ENCODE assay signal across 9 mouse cellular contexts in the genomic region with DNA sequence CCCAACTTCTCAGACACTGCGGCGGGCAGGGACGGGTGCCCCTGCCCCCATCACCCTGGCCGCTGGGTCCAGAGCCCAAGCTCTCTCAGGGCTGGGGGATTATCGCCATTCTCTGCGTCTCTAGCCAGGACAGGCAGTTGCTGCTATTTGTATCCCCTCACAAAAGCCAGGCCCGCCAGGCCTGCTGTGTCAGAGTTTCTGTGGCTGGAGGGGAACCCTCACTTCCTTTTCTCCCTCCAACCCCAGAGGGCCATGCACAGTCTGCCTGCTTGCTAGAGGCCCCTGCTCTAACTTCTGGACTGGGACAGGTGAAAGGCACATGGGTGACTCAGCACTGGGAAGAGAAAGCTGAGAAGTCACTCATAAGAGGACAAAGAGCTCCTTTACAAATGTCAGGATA. TPM values are rescaled to one million over a fixed set of nuclear protein-coding genes. Genes with fewer than 3 reads are reported as not detected.
DNase-seq lines count a peak whose midpoint lies in the region; ATAC-seq and TF ChIP-seq lines count a peak whose summit lies in the region.
"Had no signal": no experiment of that assay in that cellular context is flagged by ENCODE, and none has a peak within 500 bp of the region (broad histone marks: within the 10 kb centered on the region; RNA-seq: fewer than 3 reads in every experiment).

No protein-coding gene starts in this region.

- no peak overlapping the region for H3K9ac ChIP-seq in hindbrain, postnatal 0 days (replicated peaks; ENCODE audit: low read length)
- peak overlapping the region; percentile 44; the same call in 1 of the 2 replicates for H3K9ac ChIP-seq in ES-E14 (ENCODE audit: insufficient read depth, low read depth, low read length, poor library complexity, severe bottlenecking)
- 0 out of 2 replicates have a peak overlapping the region, but pooled peaks have one; percentile 13 for H3K9ac ChIP-seq in hindbrain, embryonic 13.5 days

- no peak for TF ChIP-seq CTCF in hindbrain, postnatal 0 days (IDR thresholded peaks at IDR 0.05; ENCODE audit: low read depth)

- peaks cover 74% of the 10 kb centered on the region for H3K27me3 ChIP-seq in hindbrain, embryonic 10.5 days (ENCODE audit: insufficient read depth, poor library complexity, severe bottlenecking)
- peaks cover 49% of the 10 kb centered on the region for H3K27me3 ChIP-seq in hindbrain, postnatal 0 days (ENCODE audit: insufficient read depth, low read length)
- peaks cover 77% of the 10 kb centered on the region for H3K27me3 ChIP-seq in hindbrain, embryonic 13.5 days
- peaks cover 90% of the 10 kb centered on the region for H3K27me3 ChIP-seq in megakaryocyte, embryonic 14.5 days (replicated peaks)

- H3K4me2 ChIP-seq in hindbrain, postnatal 0 days (ENCODE audit: low read depth, low read length), result no peak overlapping the region
- H3K4me2 ChIP-seq in hindbrain, embryonic 13.5 days, result peak overlapping the region; percentile 25; the same call in 1 of the 2 replicates

- no peaks in the 10 kb centered on the region for H3K36me3 ChIP-seq in hindbrain, embryonic 10.5 days
- H3K36me3 ChIP-seq in hindbrain, postnatal 0 days (ENCODE audit: insufficient read depth, low read length), result no peaks in the 10 kb centered on the region
- H3K36me3 ChIP-seq in ES-E14 (ENCODE audit: control insufficient read depth, insufficient read depth, low read length, poor library complexity, severe bottlenecking), result no peaks in the 10 kb centered on the region
- no peaks in the 10 kb centered on the region for H3K36me3 ChIP-seq in hindbrain, embryonic 13.5 days
- H3K36me3 ChIP-seq in megakaryocyte, embryonic 14.5 days (replicated peaks; ENCODE audit: low read length), result no peaks in the 10 kb centered on the region

- WGBS in hindbrain, embryonic 10.5 days, result 3% methylated on average over 7 of the region's 7 CpGs
- 13% methylated on average over 7 of the region's 7 CpGs for WGBS in hindbrain, postnatal 0 days
- WGBS in hindbrain, embryonic 13.5 days, result 4% methylated on average over 7 of the region's 7 CpGs

- H3K27ac ChIP-seq in hindbrain, embryonic 10.5 days, result peak overlapping the region; percentile 36
- H3K27ac ChIP-seq in hindbrain, postnatal 0 days, result no peak overlapping the region
- H3K27ac ChIP-seq in ES-E14 (ENCODE audit: insufficient read depth, low read depth, low read length, poor library complexity, severe bottlenecking), result no peak overlapping the region; the same call in 1 of the 2 replicates
- no peak overlapping the region for H3K27ac ChIP-seq in hindbrain, embryonic 13.5 days

- H3K4me3 ChIP-seq in hindbrain, embryonic 10.5 days, result peak overlapping the region; percentile 36
- H3K4me3 ChIP-seq in hindbrain, postnatal 0 days (ENCODE audit: low read length), result no peak overlapping the region
- peak overlapping the region; percentile 34 to 55 for H3K4me3 ChIP-seq in ES-E14 (ENCODE audit: insufficient read depth in 1 of 2, low read depth in 1 of 2, low read length in 2 of 2, poor library complexity in 1 of 2, severe bottlenecking in 1 of 2)
- no peak overlapping the region for H3K4me3 ChIP-seq in hindbrain, embryonic 13.5 days
- H3K4me3 ChIP-seq in megakaryocyte, embryonic 14.5 days (replicated peaks), result peak overlapping the region; percentile 50

- ATAC-seq in hindbrain, postnatal 0 days, result no peak
- no peak for ATAC-seq in hindbrain, embryonic 13.5 days (ENCODE audit: low FRiP score)

- H3K9me3 ChIP-seq in hindbrain, embryonic 10.5 days, result no peaks in the 10 kb centered on the region
- no peaks in the 10 kb centered on the region for H3K9me3 ChIP-seq in hindbrain, postnatal 0 days (ENCODE audit: low read length)
- H3K9me3 ChIP-seq in ES-E14 (ENCODE audit: control insufficient read depth, insufficient read depth, low read depth, low read length), result no peaks in the 10 kb centered on the region
- H3K9me3 ChIP-seq in hindbrain, embryonic 13.5 days, result no peaks in the 10 kb centered on the region
- no peaks in the 10 kb centered on the region for H3K9me3 ChIP-seq in megakaryocyte, embryonic 14.5 days

- DNase-seq in hindbrain, embryonic 10.5 days (ENCODE audit: low spot score), result peak; percentile 21
- no peak for DNase-seq in hindbrain, postnatal 0 days (ENCODE audit: low spot score)
- DNase-seq in ES-E14 (ENCODE audit: low read depth, low spot score), result no peak
- no peak for DNase-seq in adrenal gland, postnatal 10 days
- no peak for DNase-seq in testis, postnatal 14 days (ENCODE audit: low spot score)
- DNase-seq in ovary, postnatal 14 days (ENCODE audit: low spot score), result no peak

- peaks cover 65% of the 10 kb centered on the region for H3K4me1 ChIP-seq in hindbrain, embryonic 10.5 days (replicated peaks)
- no peaks in the 10 kb centered on the region for H3K4me1 ChIP-seq in hindbrain, postnatal 0 days (ENCODE audit: insufficient read depth, low read length)
- peaks cover 2 to 17% of the 10 kb centered on the region in 2 experiments; a peak in 2 of 4 replicates for H3K4me1 ChIP-seq in ES-E14 (ENCODE audit: control insufficient read depth in 2 of 2, insufficient read depth in 2 of 2, low read length in 2 of 2, poor library complexity in 1 of 2)
- peaks cover 41% of the 10 kb centered on the region for H3K4me1 ChIP-seq in hindbrain, embryonic 13.5 days (replicated peaks)
- peaks cover 62% of the 10 kb centered on the region for H3K4me1 ChIP-seq in megakaryocyte, embryonic 14.5 days

- in situ Hi-C loops in ES-E14 (cut with MboI; ENCODE audit: low sequenced_read_pairs in 2 of 2, unreplicated experiment in 2 of 2), result no loop called here

TF ChIP-seq in ES-E14, 5 proteins besides CTCF, POLR2A, EP300 and RAD21:
- 0 out of 2 replicates have a peak, but pooled peaks have one; percentile 4 for TF ChIP-seq MAFK (IDR thresholded peaks at IDR 0.05; ENCODE audit: insufficient read depth, low read depth, low read length)
- TF ChIP-seq CHD2 (IDR thresholded peaks at IDR 0.05; ENCODE audit: low read depth, low read length), result no peak
- no peak for TF ChIP-seq HCFC1 (IDR thresholded peaks at IDR 0.05; ENCODE audit: borderline replicate concordance, insufficient read depth, low read length)

RNA-seq across cellular contexts. Expression of a gene that starts 4.1 kb away (rescaled TPM):
- 14.8 and 17.4 TPM in 2 replicates for polyA plus RNA-seq in hindbrain, embryonic 10.5 days (2016; fragmentation: Nextera tagmentation; extraction: Ambion mirVana)
- 0.36 and 13.6 TPM in 2 replicates for total RNA-seq in hindbrain, postnatal 0 days (2014; rRNA removed)
- 0.74 and 0.95 TPM in 2 replicates for polyA plus RNA-seq in hindbrain, postnatal 0 days (2015; fragmentation: Nextera tagmentation; extraction: Ambion mirVana)
- 3.3 and 4.2 TPM in 2 replicates for total RNA-seq in ES-E14 (2012; rRNA removed)
- polyA plus RNA-seq in hindbrain, embryonic 13.5 days (2015; fragmentation: Nextera tagmentation; extraction: Ambion mirVana), result 2.5 and 4.1 TPM in 2 replicates
- polyA plus RNA-seq in megakaryocyte, embryonic 14.5 days (2012; ENCODE audit: insufficient read depth, low replicate concordance), result 1.2 TPM in 1 of 2 replicates, not detected in the other
- total RNA-seq in adrenal gland, postnatal 10 days (2021), result 1 to 10 TPM; 5.2 to 6.0 TPM
- total RNA-seq: MEL had no signal

RNA-seq across cellular contexts. Expression of a gene that starts 26.1 kb away (rescaled TPM):
- polyA plus RNA-seq in hindbrain, embryonic 10.5 days (2016; fragmentation: Nextera tagmentation; extraction: Ambion mirVana), result 76.8 and 86.1 TPM in 2 replicates
- 22.5 and 26.0 TPM in 2 replicates for total RNA-seq in hindbrain, postnatal 0 days (2014; rRNA removed)
- 70.2 and 77.6 TPM in 2 replicates for polyA plus RNA-seq in hindbrain, postnatal 0 days (2015; fragmentation: Nextera tagmentation; extraction: Ambion mirVana)
- total RNA-seq in ES-E14 (2012; rRNA removed), result 66.0 and 77.8 TPM in 2 replicates
- 90.6 and 95.9 TPM in 2 replicates for polyA plus RNA-seq in hindbrain, embryonic 13.5 days (2015; fragmentation: Nextera tagmentation; extraction: Ambion mirVana)
- 1.6 and 16.3 TPM in 2 replicates for polyA plus RNA-seq in megakaryocyte, embryonic 14.5 days (2012; ENCODE audit: insufficient read depth, low replicate concordance)
- total RNA-seq in adrenal gland, postnatal 10 days (2021), result 10 to 100 TPM; 51.9 to 55.5 TPM

RNA-seq across cellular contexts. Expression of a gene that starts 51.2 kb away (rescaled TPM):
- 224 and 253 TPM in 2 replicates for polyA plus RNA-seq in hindbrain, embryonic 10.5 days (2016; fragmentation: Nextera tagmentation; extraction: Ambion mirVana)
- 10.8 and 17.1 TPM in 2 replicates for total RNA-seq in hindbrain, postnatal 0 days (2014; rRNA removed)
- polyA plus RNA-seq in hindbrain, postnatal 0 days (2015; fragmentation: Nextera tagmentation; extraction: Ambion mirVana), result 28.9 and 35.1 TPM in 2 replicates
- total RNA-seq in ES-E14 (2012; rRNA removed), result 83.5 and 96.1 TPM in 2 replicates
- 37.2 and 44.6 TPM in 2 replicates for polyA plus RNA-seq in hindbrain, embryonic 13.5 days (2015; fragmentation: Nextera tagmentation; extraction: Ambion mirVana)
- 74.9 and 113 TPM in 2 replicates for polyA plus RNA-seq in megakaryocyte, embryonic 14.5 days (2012; ENCODE audit: insufficient read depth, low replicate concordance)
- 10 to 100 TPM; 18.6 to 19.2 TPM for total RNA-seq in adrenal gland, postnatal 10 days (2021)

RNA-seq across cellular contexts. Expression of a gene that starts 53.5 kb away (rescaled TPM):
- polyA plus RNA-seq in hindbrain, embryonic 10.5 days (2016; fragmentation: Nextera tagmentation; extraction: Ambion mirVana), result 13.3 and 18.0 TPM in 2 replicates
- 12.8 and 15.5 TPM in 2 replicates for total RNA-seq in hindbrain, postnatal 0 days (2014; rRNA removed)
- polyA plus RNA-seq in hindbrain, postnatal 0 days (2015; fragmentation: Nextera tagmentation; extraction: Ambion mirVana), result 9.3 and 9.4 TPM in 2 replicates
- 23.8 and 32.6 TPM in 2 replicates for total RNA-seq in ES-E14 (2012; rRNA removed)
- polyA plus RNA-seq in hindbrain, embryonic 13.5 days (2015; fragmentation: Nextera tagmentation; extraction: Ambion mirVana), result 13.1 and 15.9 TPM in 2 replicates
- 1.6 TPM in 1 of 2 replicates, not detected in the other for polyA plus RNA-seq in megakaryocyte, embryonic 14.5 days (2012; ENCODE audit: insufficient read depth, low replicate concordance)
- 10 to 100 TPM in 1 of 2 experiments, 1 to 10 TPM in 1; 9.6 to 11.1 TPM for total RNA-seq in adrenal gland, postnatal 10 days (2021)

Comparison
In these comparisons a context has a peak if more than half of its experiments do, and no peak if none do; other contexts are left out.
1. H3K4me3 ChIP-seq: peak in hindbrain, embryonic 10.5 days (single experiment), ES-E14 (2 of 2) and megakaryocyte, embryonic 14.5 days (single experiment); none in hindbrain, postnatal 0 days (single experiment) and hindbrain, embryonic 13.5 days (single experiment).